Mouse (Mus musculus) cerebellum, adult 11 months (tissue): ENCODE results near the gene Spcs1.

Experiments
- DNase-seq: peaks from one replicate; pipeline ENCODE4 v3.0.0; 2022

Gene Spcs1

GRCm38 (mm10) chr14:31001307-31002205 lies at the start of gene Spcs1, which contains the start of gene Glt8d1:
Gene Spcs1 (minus strand): TSS chr14:31001672.
Gene Glt8d1 (plus strand): TSS chr14:31001400.
- peak; percentile 78 for DNase-seq

- DNase-seq: no peak
Observed at GRCm38 (mm10) chr14:31045817-31046216, 44.3 kb upstream of the Spcs1 start.

GRCm38 (mm10) chr14:31045296-31045695 lies 43.8 kb upstream of the Spcs1 start:
- no peak for DNase-seq

GRCm38 (mm10) chr14:31025785-31026184 lies 24.3 kb upstream of the Spcs1 start:
- DNase-seq: no peak

- no peak for DNase-seq
Observed at GRCm38 (mm10) chr14:31022579-31022978, 21.1 kb upstream of the Spcs1 start.

- DNase-seq: no peak
Observed at GRCm38 (mm10) chr14:31019331-31020205, 18.1 kb upstream of the Spcs1 start.

GRCm38 (mm10) chr14:31018860-31019291 lies 17.4 kb upstream of the Spcs1 start, which contains the start of the genes Pbrm1 and Gnl3:
Gene Pbrm1 (plus strand): TSS chr14:31019138.
Gene Gnl3 (minus strand): TSS chr14:31019152.
- DNase-seq: peak; percentile 96

- DNase-seq: no peak
Observed at GRCm38 (mm10) chr14:31017854-31018253, 16.4 kb upstream of the Spcs1 start.

- DNase-seq: no peak
Observed at GRCm38 (mm10) chr14:31016063-31016462, 14.6 kb upstream of the Spcs1 start.

GRCm38 (mm10) chr14:31013928-31014327 lies 12.5 kb upstream of the Spcs1 start:
- no peak for DNase-seq

- no peak for DNase-seq
Observed at GRCm38 (mm10) chr14:31011588-31011987, 10.1 kb upstream of the Spcs1 start.

GRCm38 (mm10) chr14:31006779-31007178 lies 5.3 kb upstream of the Spcs1 start:
- DNase-seq: no peak

GRCm38 (mm10) chr14:31004527-31004926 lies 3.1 kb upstream of the Spcs1 start:
- no peak for DNase-seq

- DNase-seq: no peak
Observed at GRCm38 (mm10) chr14:31000816-31001306, 611 bp downstream of the Spcs1 start.

- DNase-seq: no peak
Observed at GRCm38 (mm10) chr14:31000356-31000755, 1.1 kb downstream of the Spcs1 start.

- no peak for DNase-seq
Observed at GRCm38 (mm10) chr14:30996417-30996816, 5.1 kb downstream of the Spcs1 start.

- DNase-seq: no peak
Observed at GRCm38 (mm10) chr14:30976222-30976621, 25.2 kb downstream of the Spcs1 start.

GRCm38 (mm10) chr14:30974204-30974603 lies 27.3 kb downstream of the Spcs1 start:
- DNase-seq: no peak

GRCm38 (mm10) chr14:30960366-30960765 lies 41.1 kb downstream of the Spcs1 start:
- DNase-seq: no peak

GRCm38 (mm10) chr14:30959031-30959430 lies 42.4 kb downstream of the Spcs1 start:
- DNase-seq: no peak

- DNase-seq: no peak
Observed at GRCm38 (mm10) chr14:30958517-30958916, 43.0 kb downstream of the Spcs1 start.

GRCm38 (mm10) chr14:30951154-30951825 lies 50.2 kb downstream of the Spcs1 start, which contains the start of gene Nek4:
Gene Nek4 (plus strand): TSS chr14:30951377.
- DNase-seq: peak; percentile 96
